Mouse (Mus musculus) megakaryocyte, embryonic 14.5 days (primary cell): Measurements from ENCODE around the gene Sparc. TPM values are rescaled to one million over a fixed set of nuclear protein-coding genes. Genes with fewer than 3 reads are reported as not detected.

ENCODE experiments used
- H3K27me3 ChIP-seq: replicated peaks from 2 replicates; pipeline ENCODE3; 2012; ENCODE audit warnings: inconsistent platforms
- H3K36me3 ChIP-seq: replicated peaks from 2 replicates; pipeline ENCODE3; 2012; ENCODE audit warnings: low read length, inconsistent platforms, mixed read lengths
- H3K4me1 ChIP-seq: 2 replicates; pipeline ENCODE4 v1.6.1; 2012; ENCODE audit warnings: inconsistent platforms
- H3K4me3 ChIP-seq: replicated peaks from 2 replicates; pipeline ENCODE3; 2012; ENCODE audit warnings: moderate library complexity, mild to moderate bottlenecking, inconsistent platforms
- H3K9me3 ChIP-seq: 2 replicates; pipeline ENCODE4 v1.6.1; 2012; ENCODE audit warnings: inconsistent platforms
- FLI1 ChIP-seq: IDR thresholded peaks from 2 replicates; pipeline ENCODE4 v1.6.1; 2012; ENCODE audit warnings: low read length, inconsistent platforms, mixed read lengths
- GATA1 ChIP-seq: IDR thresholded peaks from 3 replicates; pipeline ENCODE4 v1.6.1; 2012; ENCODE audit warnings: mixed read lengths, low read length, inconsistent platforms, borderline replicate concordance
- polyA plus RNA-seq: library from polyadenylated mRNA; stranded (reverse); fragments of >175 nt; gene quantifications from 2 replicates; pipeline ENCODE4 v1.2.3, GENCODE M21; 2012; ENCODE audit warnings: low replicate concordance; ENCODE audit not compliant: insufficient read depth

Sparc gene
- polyA plus RNA-seq, 1 experiment = 11.1 TPM

DNA sequence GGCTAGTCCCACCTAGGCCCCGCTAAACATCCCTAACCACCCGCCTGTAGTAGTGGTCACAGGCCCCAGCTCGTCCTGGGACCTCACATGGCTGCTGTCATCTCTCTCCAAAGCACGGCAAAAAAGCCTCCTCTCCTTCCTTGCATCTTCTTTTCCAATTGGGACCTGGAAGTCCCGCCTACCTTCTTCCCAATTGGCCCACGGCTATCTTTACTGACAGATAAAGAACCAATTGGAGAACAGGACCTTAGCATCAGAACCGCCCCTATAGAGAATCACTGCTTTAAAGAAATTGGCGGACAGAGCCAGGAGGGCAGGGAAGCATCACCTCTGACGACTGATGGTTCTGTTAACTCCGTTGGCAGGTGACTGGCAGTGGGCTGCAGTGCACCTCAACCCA lies 30.5 kb downstream of the Sparc start:
- Histone ChIP-seq H3K36me3 (peaks cover 4% of the 10 kb centered on the region), H3K27me3 (peaks cover 17% of the 10 kb centered on the region), H3K4me1 (peaks cover 30% of the 10 kb centered on the region), H3K4me3 (no peak overlapping the region), H3K9me3 (peaks cover 8% of the 10 kb centered on the region)
- TF ChIP-seq FLI1 (no peak), GATA1 (no peak)

DNA sequence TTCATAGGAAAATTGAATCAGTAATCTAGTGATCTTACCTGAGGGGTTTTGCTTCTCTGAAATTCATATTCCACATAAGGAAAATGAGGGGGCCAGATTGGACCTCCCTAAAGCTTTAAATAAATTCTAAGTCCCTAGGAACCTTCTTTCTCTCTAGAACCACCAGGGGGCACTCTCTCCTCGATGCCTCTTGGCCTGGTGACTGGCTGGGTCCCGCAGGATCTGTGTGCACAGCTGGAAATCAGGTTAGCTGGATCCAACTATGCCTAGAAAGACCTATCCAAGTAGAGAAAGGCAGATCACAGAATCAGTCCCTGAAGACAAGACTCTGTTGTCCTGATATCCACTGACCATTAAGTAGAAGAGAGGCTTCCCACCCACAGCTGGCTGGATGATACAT lies 33.2 kb downstream of the Sparc start:
- Histone ChIP-seq H3K9me3 (peaks cover 8% of the 10 kb centered on the region), H3K27me3 (peaks cover 35% of the 10 kb centered on the region)
- TF ChIP-seq GATA1 = no peak
- no peak for TF ChIP-seq FLI1

DNA sequence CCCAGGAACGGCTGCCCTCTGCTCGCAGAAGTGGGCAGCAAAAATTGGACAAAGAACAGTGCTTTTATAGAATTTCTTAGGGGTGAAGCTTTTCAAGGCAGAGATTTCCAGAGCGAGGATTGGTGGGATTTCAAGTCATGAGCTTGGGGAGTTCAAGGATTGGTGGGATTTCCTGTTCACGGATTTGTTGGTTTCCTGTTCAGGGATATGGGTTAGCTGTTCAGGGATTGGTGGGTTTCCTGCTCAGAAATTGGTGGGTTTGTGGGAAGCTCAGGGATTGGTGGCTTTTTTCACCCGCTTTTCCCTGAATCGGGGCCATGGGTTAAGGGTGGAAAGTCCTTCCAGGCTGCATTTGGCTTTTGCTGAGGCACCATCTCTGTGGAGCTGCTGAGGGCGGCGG lies 35.4 kb downstream of the Sparc start:
- Histone ChIP-seq H3K4me1 (peaks cover 20% of the 10 kb centered on the region), H3K9me3 (peaks cover 8% of the 10 kb centered on the region), H3K4me3 (no peak overlapping the region), H3K36me3 (no peaks in the 10 kb centered on the region), H3K27me3 (peaks cover 50% of the 10 kb centered on the region)
- TF ChIP-seq GATA1 = no peak
- TF ChIP-seq FLI1 = no peak

More for the DNA sequence above, 33.2 kb downstream of the Sparc start:
- H3K36me3 ChIP-seq = peaks cover 2% of the 10 kb centered on the region
- peaks cover 18% of the 10 kb centered on the region for H3K4me1 ChIP-seq
- H3K4me3 ChIP-seq = no peak overlapping the region

DNA sequence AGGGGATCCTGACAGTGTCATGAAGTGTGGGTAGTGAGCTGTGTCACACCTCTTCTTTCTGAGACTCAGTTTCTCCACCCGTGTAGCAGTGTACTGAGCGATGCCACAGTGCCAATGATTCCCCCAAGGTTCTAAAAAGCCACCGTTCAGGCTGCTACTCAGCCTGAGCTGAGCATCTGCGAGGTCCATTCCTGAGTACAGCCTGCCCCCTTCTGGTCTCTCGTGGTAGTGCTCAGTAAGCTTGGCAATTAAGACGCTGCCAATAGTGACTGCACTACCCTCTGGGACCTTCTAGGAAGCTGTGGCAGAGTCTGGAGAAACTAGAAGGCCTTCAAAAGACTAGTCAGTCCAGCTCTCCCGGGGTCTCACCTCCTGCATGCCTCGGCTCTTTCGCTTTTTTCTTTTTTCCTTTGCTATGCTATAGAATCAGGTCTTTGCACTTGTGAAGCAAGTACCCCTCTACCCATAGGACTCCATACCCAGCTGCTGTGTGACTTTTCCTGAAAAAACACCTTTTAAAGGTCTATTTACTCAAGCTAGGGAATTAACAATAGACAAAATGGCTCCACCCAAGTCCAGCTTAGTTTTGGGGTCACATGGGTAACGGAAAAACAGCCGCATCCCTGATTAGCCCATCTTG lies 36.4 kb downstream of the Sparc start:
- H3K4me1 ChIP-seq = peaks cover 20% of the 10 kb centered on the region
- peaks cover 8% of the 10 kb centered on the region for H3K9me3 ChIP-seq
- H3K36me3 ChIP-seq = no peaks in the 10 kb centered on the region
- H3K4me3 ChIP-seq = no peak overlapping the region
- TF ChIP-seq GATA1 (no peak), FLI1 (no peak)
- H3K27me3 ChIP-seq = peaks cover 60% of the 10 kb centered on the region

DNA sequence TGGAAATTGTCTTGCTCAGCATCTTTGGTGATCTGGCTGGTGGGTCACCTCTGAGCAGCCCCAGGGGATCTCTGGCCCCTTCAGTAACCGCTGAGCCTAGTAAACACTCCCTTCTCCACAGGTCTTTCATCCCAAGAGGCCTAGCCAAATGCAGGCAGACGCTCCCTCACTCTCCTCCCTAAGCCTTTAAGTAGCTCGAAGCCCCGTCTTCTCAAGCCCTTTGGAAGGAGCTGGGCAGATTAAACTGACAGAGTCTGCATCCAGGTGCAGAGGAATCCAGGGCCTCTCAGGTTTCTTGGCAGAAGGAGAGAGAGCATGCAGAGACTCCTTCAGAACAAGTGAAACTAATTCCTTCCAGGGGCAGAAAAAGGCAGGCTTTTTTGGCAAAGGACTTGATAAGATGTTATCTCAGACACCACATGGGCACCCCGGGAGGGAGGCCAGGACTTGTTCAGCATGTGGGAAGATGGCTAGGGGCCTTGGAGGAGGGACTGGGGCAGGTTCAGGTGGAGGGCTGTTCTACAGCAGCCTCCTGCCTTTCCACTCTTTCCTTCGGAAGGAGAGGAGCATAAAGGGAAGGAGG lies 39.4 kb downstream of the Sparc start:
- Histone ChIP-seq H3K27me3 (peaks cover 73% of the 10 kb centered on the region), H3K4me1 (peaks cover 14% of the 10 kb centered on the region), H3K4me3 (no peak overlapping the region), H3K36me3 (no peaks in the 10 kb centered on the region), H3K9me3 (peaks cover 7% of the 10 kb centered on the region)
- TF ChIP-seq GATA1 (no peak), FLI1 (no peak)

DNA sequence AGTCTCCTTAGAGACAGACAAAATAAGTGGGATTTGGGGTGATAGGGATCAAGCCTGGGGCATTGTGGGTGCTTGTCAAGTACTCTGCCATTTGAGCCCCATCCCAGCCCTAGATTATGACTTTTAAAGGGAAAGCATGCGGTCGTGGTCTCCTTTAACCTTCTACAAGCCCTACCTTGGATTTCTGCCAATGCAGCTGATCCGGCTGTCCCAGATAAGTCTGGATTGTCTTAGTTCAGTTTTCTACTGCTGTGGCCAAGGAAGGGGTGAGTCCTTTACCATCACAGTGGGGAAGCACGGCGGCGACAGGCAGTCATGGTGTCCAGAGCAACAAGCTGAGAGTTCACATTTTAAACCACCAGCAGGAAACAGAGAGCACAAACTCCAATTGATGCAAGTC lies 42.1 kb downstream of the Sparc start:
- Histone ChIP-seq H3K4me1 (peaks cover 4% of the 10 kb centered on the region; the same call in 1 of the 2 replicates), H3K36me3 (no peaks in the 10 kb centered on the region), H3K9me3 (no peaks in the 10 kb centered on the region), H3K4me3 (no peak overlapping the region), H3K27me3 (peaks cover 71% of the 10 kb centered on the region)
- TF ChIP-seq GATA1 (no peak), FLI1 (no peak)

DNA sequence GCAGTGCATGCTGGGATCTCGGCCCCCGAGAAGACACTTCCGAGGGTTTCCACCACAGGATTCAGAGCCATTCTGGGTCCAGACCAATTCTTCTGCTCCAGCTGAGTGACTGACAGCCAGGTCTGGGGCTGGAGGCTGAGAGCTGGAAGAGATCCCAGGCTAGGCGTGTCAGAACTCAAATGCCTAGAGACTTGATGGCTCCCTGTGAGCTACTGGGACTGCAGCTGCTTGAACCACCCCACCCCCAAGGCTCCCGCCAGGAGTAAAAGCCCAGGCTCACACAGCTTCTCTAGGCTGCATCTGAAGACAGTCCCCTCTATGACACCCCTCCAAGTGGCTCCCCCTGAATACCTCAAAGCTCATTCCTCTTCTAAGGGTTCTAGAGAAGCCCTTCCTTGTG lies 44.6 kb downstream of the Sparc start:
- H3K4me3 ChIP-seq = no peak overlapping the region
- no peaks in the 10 kb centered on the region for H3K9me3 ChIP-seq
- TF ChIP-seq GATA1 (no peak), FLI1 (no peak)
- H3K27me3 ChIP-seq = peaks cover 67% of the 10 kb centered on the region
- no peaks in the 10 kb centered on the region for H3K36me3 ChIP-seq
- no peaks in the 10 kb centered on the region for H3K4me1 ChIP-seq

DNA sequence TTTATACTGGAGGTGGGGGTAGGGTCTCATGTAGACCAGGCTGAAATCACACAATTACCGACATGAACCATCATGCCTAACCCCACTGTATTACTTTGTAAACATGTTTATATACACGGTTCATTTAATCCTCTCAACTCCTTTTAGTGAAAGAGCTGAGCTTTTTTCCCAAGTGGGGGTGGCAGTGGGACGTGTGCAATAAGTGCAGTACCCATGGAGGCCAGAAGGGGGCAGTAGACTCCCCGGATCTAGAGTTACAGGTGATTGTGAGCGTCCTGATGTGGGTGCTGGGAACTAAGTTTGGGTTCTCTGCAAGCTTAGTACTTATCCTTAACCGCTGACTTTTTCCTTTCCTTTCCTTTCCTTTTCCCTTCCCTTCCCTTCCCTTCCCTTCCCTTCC lies 49.1 kb downstream of the Sparc start:
- Histone ChIP-seq H3K9me3 (no peaks in the 10 kb centered on the region), H3K4me1 (no peaks in the 10 kb centered on the region), H3K4me3 (no peak overlapping the region), H3K27me3 (peaks cover 60% of the 10 kb centered on the region), H3K36me3 (no peaks in the 10 kb centered on the region)
- TF ChIP-seq FLI1 (no peak), GATA1 (no peak)

DNA sequence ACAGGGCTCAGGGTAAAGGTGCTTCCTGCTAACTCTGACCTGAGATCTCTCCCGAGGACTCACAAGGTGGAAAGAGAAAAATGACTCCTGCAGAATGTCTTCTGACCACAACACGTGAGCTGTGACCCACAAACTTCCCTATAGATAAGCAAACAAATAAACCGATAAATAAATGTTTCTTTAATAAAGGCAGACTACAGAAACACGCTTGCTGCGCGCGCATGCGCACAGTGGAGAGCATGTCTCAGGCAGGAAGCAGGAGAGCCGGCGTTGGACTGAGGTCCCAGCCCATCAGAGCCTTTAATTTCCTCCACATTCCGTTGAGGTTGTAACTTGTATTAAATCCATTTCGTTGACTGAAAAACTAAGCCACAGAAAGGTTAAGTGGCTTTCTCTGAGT lies 49.6 kb downstream of the Sparc start:
- H3K36me3 ChIP-seq = no peaks in the 10 kb centered on the region
- H3K4me3 ChIP-seq = no peak overlapping the region
- H3K4me1 ChIP-seq = no peaks in the 10 kb centered on the region
- TF ChIP-seq FLI1 (no peak), GATA1 (no peak)
- no peaks in the 10 kb centered on the region for H3K9me3 ChIP-seq
- H3K27me3 ChIP-seq = peaks cover 60% of the 10 kb centered on the region

DNA sequence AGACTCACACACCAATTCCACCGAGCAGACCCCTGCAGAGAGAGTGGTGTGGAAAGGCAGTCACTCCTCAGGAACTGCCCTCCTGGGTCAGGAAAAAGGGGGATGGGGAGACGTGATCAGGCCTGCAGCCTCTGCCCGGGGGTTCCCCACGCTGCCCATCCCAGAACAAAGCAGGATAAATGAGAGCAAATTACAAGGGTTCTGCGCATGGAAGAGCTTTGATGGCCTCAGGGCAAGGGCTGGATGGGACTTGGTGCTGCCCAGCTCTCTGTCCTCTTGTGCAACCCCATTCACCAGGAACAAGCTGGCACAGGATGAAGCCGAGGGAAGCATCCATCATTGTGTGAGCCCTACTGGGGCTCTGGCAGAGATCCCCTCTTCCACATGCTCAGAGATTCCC lies 51.0 kb downstream of the Sparc start:
- peaks cover 60% of the 10 kb centered on the region for H3K27me3 ChIP-seq
- TF ChIP-seq FLI1 (no peak), GATA1 (no peak)
- no peaks in the 10 kb centered on the region for H3K4me1 ChIP-seq
- no peaks in the 10 kb centered on the region for H3K9me3 ChIP-seq
- no peaks in the 10 kb centered on the region for H3K36me3 ChIP-seq
- H3K4me3 ChIP-seq = no peak overlapping the region
